Mouse (Mus musculus): ENCODE measurements at regions not wholly inside any gene's neighbourhood (a gene's known extent, or its start where the extent isn't known, plus 50 kb on each side); places are given as distances from the start of the nearest gene placed in this dataset.

- Histone ChIP-seq H3K9ac (ENCODE audit: low read depth, low read length) (peak overlapping the region; percentile 50; the same call in 1 of the 2 replicates), H3K27ac (ENCODE audit: low read depth, low read length) (peak overlapping the region; percentile 32; the same call in 1 of the 2 replicates)
Measured at GRCm38 (mm10) chr12:12581271-12582186, 319.6 kb downstream of the Fam49a start.

GRCm38 (mm10) chr12:12580763-12581178 is 318.8 kb downstream of the Fam49a start:
- H3K27me3 ChIP-seq (ENCODE audit: control insufficient read depth, insufficient read depth, low read length): no peaks in the 10 kb centered on the region
- H3K4me3 ChIP-seq (ENCODE audit: low read depth, low read length): no peak overlapping the region
- no peak overlapping the region for H3K9ac ChIP-seq (ENCODE audit: low read depth, low read length)
- H3K4me2 ChIP-seq: peak overlapping the region; percentile 40
- H3K36me3 ChIP-seq (ENCODE audit: control insufficient read depth, insufficient read depth, low read length): no peaks in the 10 kb centered on the region
- no peak overlapping the region; the same call in 1 of the 2 replicates for H3K27ac ChIP-seq (ENCODE audit: low read depth, low read length)
- no peak for ATAC-seq (replicated peaks; ENCODE audit: insufficient number of reproducible peaks, low FRiP score, low TSS enrichment)
- 11% methylated on average over 8 of the region's 8 CpGs for WGBS (ENCODE audit: insufficient replicate concordance)
- H3K4me1 ChIP-seq (ENCODE audit: control insufficient read depth, insufficient read depth, low read length): peaks cover 26% of the 10 kb centered on the region
- no peaks in the 10 kb centered on the region for H3K9me3 ChIP-seq (replicated peaks; ENCODE audit: control insufficient read depth, low read length)

More at GRCm38 (mm10) chr12:12581271-12582186, 319.6 kb downstream of the Fam49a start:
- Histone ChIP-seq H3K9me3 (replicated peaks; ENCODE audit: control insufficient read depth, low read length) (no peaks in the 10 kb centered on the region), H3K36me3 (ENCODE audit: control insufficient read depth, insufficient read depth, low read length) (no peaks in the 10 kb centered on the region), H3K4me2 (peak overlapping the region; percentile 40), H3K4me1 (ENCODE audit: control insufficient read depth, insufficient read depth, low read length) (peaks cover 26% of the 10 kb centered on the region), H3K4me3 (ENCODE audit: low read depth, low read length) (no peak overlapping the region), H3K27me3 (ENCODE audit: control insufficient read depth, insufficient read depth, low read length) (no peaks in the 10 kb centered on the region)
- WGBS (ENCODE audit: insufficient replicate concordance): 15% methylated on average over 19 of the region's 19 CpGs
- 0 out of 2 replicates have a peak, but pooled peaks have one; percentile 31 for ATAC-seq (replicated peaks; ENCODE audit: insufficient number of reproducible peaks, low FRiP score, low TSS enrichment)

DNA sequence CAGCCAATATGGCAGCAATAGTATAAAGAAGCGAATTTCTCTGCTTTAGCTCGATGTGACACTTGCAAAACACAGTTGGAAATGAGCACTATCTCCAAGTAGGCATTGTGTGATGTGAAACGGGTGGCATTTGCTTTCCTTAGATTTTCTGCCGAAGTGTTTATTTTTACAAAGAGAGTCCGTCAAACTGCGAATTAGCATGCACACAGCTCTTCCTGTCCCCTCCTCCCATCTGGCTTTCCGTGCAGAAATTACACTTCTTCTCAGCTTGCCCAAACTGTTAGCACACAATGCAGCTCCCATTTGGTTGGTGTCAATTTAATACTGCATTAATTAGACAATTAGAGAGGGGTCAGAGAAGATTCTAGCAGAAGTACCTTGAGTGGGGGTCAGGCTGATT is 316.3 kb downstream of the Fam49a start:
- Histone ChIP-seq H3K4me3 (ENCODE audit: low read depth, low read length) (no peak overlapping the region), H3K4me1 (ENCODE audit: control insufficient read depth, insufficient read depth, low read length) (peaks cover 26% of the 10 kb centered on the region), H3K9me3 (replicated peaks; ENCODE audit: control insufficient read depth, low read length) (no peaks in the 10 kb centered on the region), H3K9ac (ENCODE audit: low read depth, low read length) (no peak overlapping the region), H3K4me2 (no peak overlapping the region), H3K36me3 (ENCODE audit: control insufficient read depth, insufficient read depth, low read length) (no peaks in the 10 kb centered on the region), H3K27me3 (ENCODE audit: control insufficient read depth, insufficient read depth, low read length) (no peaks in the 10 kb centered on the region), H3K27ac (ENCODE audit: low read depth, low read length) (no peak overlapping the region)
- ATAC-seq (replicated peaks; ENCODE audit: insufficient number of reproducible peaks, low FRiP score, low TSS enrichment): no peak
- WGBS (ENCODE audit: insufficient replicate concordance): 30% methylated on average over 7 of the region's 7 CpGs

- no peak overlapping the region for H3K4me3 ChIP-seq (ENCODE audit: low read depth, low read length)
- no peaks in the 10 kb centered on the region for H3K9me3 ChIP-seq (replicated peaks; ENCODE audit: control insufficient read depth, low read length)
- H3K4me2 ChIP-seq: no peak overlapping the region
- H3K4me1 ChIP-seq (ENCODE audit: control insufficient read depth, insufficient read depth, low read length): no peaks in the 10 kb centered on the region
- ATAC-seq (replicated peaks; ENCODE audit: insufficient number of reproducible peaks, low FRiP score, low TSS enrichment): no peak
- H3K27me3 ChIP-seq (ENCODE audit: control insufficient read depth, insufficient read depth, low read length): no peaks in the 10 kb centered on the region
- WGBS (ENCODE audit: insufficient replicate concordance): 85% methylated on average over 7 of the region's 7 CpGs
- H3K36me3 ChIP-seq (ENCODE audit: control insufficient read depth, insufficient read depth, low read length): no peaks in the 10 kb centered on the region
- no peak overlapping the region for H3K9ac ChIP-seq (ENCODE audit: low read depth, low read length)
- no peak overlapping the region for H3K27ac ChIP-seq (ENCODE audit: low read depth, low read length)
Measured at GRCm38 (mm10) chr12:12570563-12571251, 308.8 kb downstream of the Fam49a start.

- H3K4me3 ChIP-seq (ENCODE audit: low read depth, low read length): no peak overlapping the region
- H3K4me1 ChIP-seq (ENCODE audit: control insufficient read depth, insufficient read depth, low read length): no peaks in the 10 kb centered on the region
- H3K9ac ChIP-seq (ENCODE audit: low read depth, low read length): no peak overlapping the region
- no peaks in the 10 kb centered on the region for H3K36me3 ChIP-seq (ENCODE audit: control insufficient read depth, insufficient read depth, low read length)
- 85% methylated on average over 3 of the region's 3 CpGs for WGBS (ENCODE audit: insufficient replicate concordance)
- H3K4me2 ChIP-seq: no peak overlapping the region
- H3K27ac ChIP-seq (ENCODE audit: low read depth, low read length): no peak overlapping the region
- H3K9me3 ChIP-seq (replicated peaks; ENCODE audit: control insufficient read depth, low read length): no peaks in the 10 kb centered on the region
- H3K27me3 ChIP-seq (ENCODE audit: control insufficient read depth, insufficient read depth, low read length): no peaks in the 10 kb centered on the region
- no peak for ATAC-seq (replicated peaks; ENCODE audit: insufficient number of reproducible peaks, low FRiP score, low TSS enrichment)
Measured at GRCm38 (mm10) chr12:12567734-12568104, 305.8 kb downstream of the Fam49a start.

- Histone ChIP-seq H3K27me3 (ENCODE audit: control insufficient read depth, insufficient read depth, low read length) (no peaks in the 10 kb centered on the region), H3K27ac (ENCODE audit: low read depth, low read length) (no peak overlapping the region), H3K36me3 (ENCODE audit: control insufficient read depth, insufficient read depth, low read length) (no peaks in the 10 kb centered on the region), H3K9me3 (replicated peaks; ENCODE audit: control insufficient read depth, low read length) (no peaks in the 10 kb centered on the region), H3K4me1 (ENCODE audit: control insufficient read depth, insufficient read depth, low read length) (no peaks in the 10 kb centered on the region), H3K9ac (ENCODE audit: low read depth, low read length) (no peak overlapping the region), H3K4me3 (ENCODE audit: low read depth, low read length) (no peak overlapping the region), H3K4me2 (no peak overlapping the region)
- ATAC-seq (replicated peaks; ENCODE audit: insufficient number of reproducible peaks, low FRiP score, low TSS enrichment): no peak
- 90% methylated on average over 7 of the region's 7 CpGs for WGBS (ENCODE audit: insufficient replicate concordance)
Measured at GRCm38 (mm10) chr12:12567058-12567733, 305.3 kb downstream of the Fam49a start.

GRCm38 (mm10) chr12:12562267-12562666 is 300.3 kb downstream of the Fam49a start:
- H3K4me1 ChIP-seq (ENCODE audit: control insufficient read depth, insufficient read depth, low read length): no peaks in the 10 kb centered on the region
- H3K9me3 ChIP-seq (replicated peaks; ENCODE audit: control insufficient read depth, low read length): no peaks in the 10 kb centered on the region
- WGBS (ENCODE audit: insufficient replicate concordance): 89% methylated on average over 1 of the region's 1 CpGs
- no peak for ATAC-seq (replicated peaks; ENCODE audit: insufficient number of reproducible peaks, low FRiP score, low TSS enrichment)
- no peak overlapping the region for H3K27ac ChIP-seq (ENCODE audit: low read depth, low read length)
- no peak overlapping the region for H3K4me2 ChIP-seq
- H3K4me3 ChIP-seq (ENCODE audit: low read depth, low read length): no peak overlapping the region
- H3K27me3 ChIP-seq (ENCODE audit: control insufficient read depth, insufficient read depth, low read length): no peaks in the 10 kb centered on the region
- no peak overlapping the region for H3K9ac ChIP-seq (ENCODE audit: low read depth, low read length)
- no peaks in the 10 kb centered on the region for H3K36me3 ChIP-seq (ENCODE audit: control insufficient read depth, insufficient read depth, low read length)

GRCm38 (mm10) chr12:12551818-12552217 is 289.9 kb downstream of the Fam49a start:
- H3K27me3 ChIP-seq (ENCODE audit: control insufficient read depth, insufficient read depth, low read length): no peaks in the 10 kb centered on the region
- no peak overlapping the region for H3K9ac ChIP-seq (ENCODE audit: low read depth, low read length)
- H3K9me3 ChIP-seq (replicated peaks; ENCODE audit: control insufficient read depth, low read length): no peaks in the 10 kb centered on the region
- no peaks in the 10 kb centered on the region for H3K36me3 ChIP-seq (ENCODE audit: control insufficient read depth, insufficient read depth, low read length)
- H3K27ac ChIP-seq (ENCODE audit: low read depth, low read length): no peak overlapping the region
- peaks cover 16% of the 10 kb centered on the region for H3K4me1 ChIP-seq (ENCODE audit: control insufficient read depth, insufficient read depth, low read length)
- 87% methylated on average over 5 of the region's 5 CpGs for WGBS (ENCODE audit: insufficient replicate concordance)
- no peak for ATAC-seq (replicated peaks; ENCODE audit: insufficient number of reproducible peaks, low FRiP score, low TSS enrichment)
- H3K4me2 ChIP-seq: no peak overlapping the region
- no peak overlapping the region for H3K4me3 ChIP-seq (ENCODE audit: low read depth, low read length)
